Mouse (Mus musculus) cerebellum, postnatal 25 days (tissue): ENCODE results near the gene Fbxo3.
"Not testable (repeated sequence)": the region's sequence is repeated elsewhere in the genome, so short reads cannot be mapped to it uniquely, and the experiment has no call there.

Experiments used
- DNase-seq, 2 experiments: peaks; one replicate each; pipeline ENCODE4 v3.0.0; 2021; ENCODE audit warnings: mixed read lengths in 2 of 2

The Fbxo3 gene

DNA sequence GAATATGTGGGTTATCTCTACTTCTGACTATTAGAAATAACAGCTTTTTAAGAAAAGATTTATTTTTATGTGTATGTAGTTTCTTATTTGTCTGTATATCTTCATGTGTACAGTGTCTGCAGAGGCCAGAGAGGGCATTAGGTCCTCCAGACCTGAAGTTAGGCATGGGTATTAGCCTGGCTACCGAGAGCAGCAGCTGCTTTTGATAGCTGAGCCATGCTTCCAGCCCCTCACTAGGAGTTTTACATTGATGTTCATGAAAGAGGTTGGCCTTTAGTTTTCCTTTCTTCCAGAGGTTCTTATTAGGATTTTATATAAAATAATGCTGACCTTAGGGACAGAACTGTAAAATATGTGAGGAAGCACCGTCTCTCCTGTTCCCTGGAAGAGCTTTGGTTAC, 10.7 kb downstream of the Fbxo3 start:
- DNase-seq = no peak

DNA sequence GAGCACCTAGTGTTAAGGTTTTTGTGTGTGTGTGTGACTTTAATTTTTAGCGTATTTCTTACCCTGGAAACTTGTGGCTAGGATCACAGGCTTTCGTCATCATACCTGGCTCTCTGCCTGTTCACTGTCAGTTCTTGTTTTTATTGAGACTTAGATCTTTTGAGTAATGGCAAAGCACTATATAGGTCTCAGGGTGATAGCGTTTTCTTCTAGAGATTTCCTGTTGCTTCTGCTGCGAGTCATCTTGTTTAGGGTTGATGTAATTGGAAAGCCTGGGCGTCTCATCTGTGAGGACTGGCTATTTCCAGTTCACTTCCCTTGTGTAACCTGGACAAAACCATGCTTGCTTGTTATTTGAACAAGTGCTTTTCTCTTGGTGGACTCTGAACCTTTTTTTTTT, 14.1 kb downstream of the Fbxo3 start:
- no peak for DNase-seq

DNA sequence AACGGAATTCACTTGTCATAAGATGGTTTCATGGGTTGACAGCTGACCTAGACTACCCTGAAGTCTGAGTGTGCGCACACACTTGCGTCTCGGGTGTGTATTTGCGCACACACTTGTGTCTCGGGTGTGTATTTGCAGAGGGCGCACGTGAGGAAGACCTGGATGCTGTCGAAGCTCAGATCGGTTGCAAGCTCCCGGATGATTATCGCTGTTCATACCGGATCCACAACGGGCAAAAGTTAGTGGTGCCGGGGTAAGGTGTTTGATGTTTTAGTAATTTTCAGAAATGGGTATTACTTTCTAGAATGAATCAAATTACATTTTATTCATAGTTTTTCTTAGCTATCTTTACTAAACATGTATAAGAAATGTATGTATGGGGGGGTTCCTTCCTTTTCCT, 15.2 kb downstream of the Fbxo3 start:
- no peak for DNase-seq

DNA sequence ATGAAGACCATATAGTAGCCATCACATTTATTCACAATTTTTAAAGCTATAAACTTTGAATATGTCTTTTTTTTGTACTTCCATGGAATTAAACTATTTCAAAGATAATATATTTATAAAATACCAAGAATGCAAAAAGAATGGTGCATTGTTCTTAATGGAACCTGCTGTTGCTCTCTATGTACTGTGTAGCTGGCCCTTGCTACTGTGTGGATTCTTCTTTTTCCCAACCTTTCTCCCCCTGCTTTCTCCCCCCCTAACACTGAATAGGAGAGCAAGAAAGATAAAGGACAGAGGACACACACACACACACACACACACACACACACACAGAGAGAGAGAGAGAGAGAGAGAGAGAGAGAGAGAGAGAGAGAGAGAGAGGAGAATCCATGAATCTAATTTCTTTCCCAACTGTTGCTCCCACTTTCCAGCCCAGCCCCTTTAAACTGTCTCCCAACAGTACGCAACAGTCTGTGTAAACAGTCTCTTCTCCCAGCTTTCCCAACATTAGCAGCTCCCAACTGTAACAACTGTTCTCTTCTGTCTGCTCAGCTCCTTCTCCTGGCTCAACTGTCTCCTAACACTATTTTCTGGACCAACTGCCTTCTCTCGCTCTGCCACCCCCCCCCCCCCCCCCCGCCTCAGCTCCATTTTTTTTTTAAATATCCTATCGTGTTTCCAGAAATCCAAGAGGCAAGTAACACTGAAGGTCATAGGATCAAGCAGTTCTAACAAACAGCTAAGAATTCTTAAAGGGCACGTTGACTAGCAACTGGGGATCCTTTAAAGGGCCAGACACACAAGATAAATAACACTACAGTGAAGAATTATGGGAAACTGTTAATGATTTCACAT, 16.3 kb downstream of the Fbxo3 start:
- DNase-seq = no peak

DNA sequence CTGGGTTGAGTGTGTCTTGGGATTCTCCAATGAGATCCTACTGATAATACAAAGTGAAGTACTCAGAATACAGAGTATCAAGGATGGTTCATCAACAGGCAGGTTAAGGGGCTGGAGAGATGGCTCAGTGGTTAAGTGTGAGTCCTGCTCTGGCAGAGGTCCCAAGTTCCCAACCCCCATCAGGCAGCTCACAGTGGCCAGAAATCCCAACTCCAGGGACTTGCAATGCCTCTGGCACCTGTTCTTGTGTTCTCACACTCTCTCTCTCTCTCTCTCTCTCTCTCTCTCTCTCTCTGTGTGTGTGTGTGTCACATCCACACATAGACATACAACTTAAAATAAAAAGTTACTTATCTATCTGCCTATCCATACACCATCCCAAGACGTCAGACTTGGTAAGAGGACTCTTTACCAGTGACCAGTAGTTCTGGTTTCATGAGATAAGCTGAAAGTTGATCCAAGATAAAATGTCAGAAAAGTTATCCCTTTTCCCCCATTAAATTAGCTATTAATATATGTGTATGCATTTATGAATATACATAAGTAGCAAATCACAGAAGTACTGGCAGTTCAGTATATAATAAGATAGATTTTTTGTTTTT, 17.1 kb downstream of the Fbxo3 start:
- no peak for DNase-seq

DNA sequence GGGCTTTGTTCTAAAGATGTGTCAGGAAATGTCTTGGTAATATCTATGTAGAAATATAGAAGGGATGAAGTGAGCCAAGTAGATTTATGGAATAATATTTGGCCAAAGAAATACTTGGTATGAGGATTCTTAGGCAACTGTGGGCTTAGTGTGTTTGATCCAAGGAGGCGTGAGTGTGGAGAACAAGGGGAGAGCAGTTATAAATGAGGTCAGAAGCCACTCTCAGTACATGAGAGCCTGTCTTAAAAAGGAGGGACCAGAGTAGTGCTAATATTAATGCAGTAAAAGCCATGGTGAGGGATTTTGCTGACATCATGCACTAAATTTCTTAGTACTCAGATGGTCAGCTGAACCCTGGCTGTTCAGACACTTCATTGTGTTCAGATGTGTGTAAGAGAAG, 30.9 kb downstream of the Fbxo3 start:
- DNase-seq = no peak

DNA sequence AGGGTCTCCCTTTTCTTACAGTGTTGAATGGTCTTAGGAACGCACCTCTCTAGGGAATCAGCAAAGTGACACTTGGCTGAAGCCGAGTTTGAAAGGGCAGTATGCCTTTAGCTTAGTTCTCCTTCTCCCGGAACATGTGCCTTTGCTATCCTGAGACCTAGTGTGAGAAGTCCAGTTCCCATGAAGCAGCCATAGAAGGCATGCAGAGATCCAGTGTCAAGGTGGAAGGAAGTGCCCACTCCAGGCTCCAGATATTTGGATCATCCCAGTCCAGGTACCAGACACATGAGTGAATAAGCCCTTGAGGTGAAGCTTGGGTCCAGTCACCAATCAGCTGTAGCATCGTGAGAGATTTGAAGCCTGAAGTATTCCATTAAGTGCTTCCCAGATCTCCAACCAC, 31.4 kb downstream of the Fbxo3 start:
- no peak for DNase-seq

DNA sequence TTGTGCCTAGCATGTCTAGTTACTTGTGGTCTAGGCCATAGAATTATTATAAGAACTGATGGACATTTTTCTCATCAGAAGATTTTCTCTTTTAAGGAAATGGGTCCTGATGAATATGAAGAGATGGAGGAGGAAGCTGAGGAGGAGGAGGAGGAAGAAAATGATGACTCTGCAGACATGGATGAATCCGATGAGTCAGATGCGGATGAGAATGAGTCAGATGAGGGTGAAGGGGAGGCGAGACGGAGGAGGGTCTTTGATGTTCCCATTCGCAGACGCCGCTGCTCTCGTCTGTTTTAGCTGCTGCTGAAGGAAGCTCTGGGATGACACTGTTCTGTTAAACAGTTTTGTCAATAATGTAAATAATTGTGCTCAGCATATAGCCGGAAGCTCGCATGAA, 32.3 kb downstream of the Fbxo3 start:
- DNase-seq = no peak

DNA sequence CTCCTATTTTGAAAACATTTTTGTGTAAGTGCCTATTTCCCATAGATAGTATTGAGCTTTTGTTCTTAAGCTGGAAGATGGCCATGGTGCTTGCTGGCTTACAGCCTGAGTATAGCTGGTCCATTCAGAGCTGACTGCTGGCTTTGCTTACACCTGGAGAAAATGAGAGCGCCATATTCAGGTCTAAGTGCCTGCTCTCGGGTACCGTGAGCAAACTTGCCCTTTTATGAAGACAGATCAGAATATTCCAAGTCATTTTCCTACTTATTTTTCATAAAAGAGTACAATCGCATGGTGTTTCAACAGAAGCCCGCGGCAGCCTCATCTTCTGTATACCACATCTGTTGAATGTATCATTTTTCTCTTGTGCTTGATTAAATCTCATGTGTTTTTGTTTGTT, 33.5 kb downstream of the Fbxo3 start:
- no peak for DNase-seq

DNA sequence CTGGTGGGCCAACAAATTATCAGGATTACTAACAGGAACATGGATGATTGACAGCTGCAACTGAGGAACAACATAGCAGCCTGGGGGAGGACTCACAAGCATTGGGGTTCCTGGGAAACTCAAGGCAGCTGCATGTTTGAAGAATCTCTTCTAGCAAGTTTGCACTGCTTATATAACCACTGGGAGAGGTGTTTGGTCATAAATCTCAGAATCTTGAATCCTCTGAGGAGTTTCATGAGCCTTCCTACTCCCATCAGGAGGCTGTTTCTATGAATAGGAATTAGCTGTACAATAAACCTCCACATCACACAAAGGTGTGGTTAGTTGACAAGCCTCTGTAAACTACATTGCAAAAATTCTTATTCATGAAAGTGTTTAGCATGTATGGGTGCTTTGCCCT, 35.1 kb downstream of the Fbxo3 start:
- DNase-seq = no peak

DNA sequence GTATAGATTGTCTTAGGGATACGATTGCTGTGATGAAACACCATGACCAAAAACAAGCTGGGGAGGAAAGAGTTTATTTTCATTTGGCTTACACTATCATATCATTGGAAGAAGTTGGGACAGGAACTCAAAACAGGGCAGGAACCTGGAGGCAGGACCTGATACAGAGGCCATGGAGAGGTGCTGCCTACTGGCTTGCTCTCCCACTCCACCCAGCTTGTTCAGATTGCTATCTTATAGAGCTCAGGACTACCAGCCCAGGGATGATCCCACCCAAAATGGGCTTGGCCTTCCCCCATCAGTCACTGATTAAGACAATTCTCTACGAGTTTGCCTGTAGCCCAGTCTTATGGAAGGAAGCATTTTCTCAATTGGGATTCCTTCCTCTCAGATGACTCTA, 36.6 kb downstream of the Fbxo3 start:
- DNase-seq = no peak

DNA sequence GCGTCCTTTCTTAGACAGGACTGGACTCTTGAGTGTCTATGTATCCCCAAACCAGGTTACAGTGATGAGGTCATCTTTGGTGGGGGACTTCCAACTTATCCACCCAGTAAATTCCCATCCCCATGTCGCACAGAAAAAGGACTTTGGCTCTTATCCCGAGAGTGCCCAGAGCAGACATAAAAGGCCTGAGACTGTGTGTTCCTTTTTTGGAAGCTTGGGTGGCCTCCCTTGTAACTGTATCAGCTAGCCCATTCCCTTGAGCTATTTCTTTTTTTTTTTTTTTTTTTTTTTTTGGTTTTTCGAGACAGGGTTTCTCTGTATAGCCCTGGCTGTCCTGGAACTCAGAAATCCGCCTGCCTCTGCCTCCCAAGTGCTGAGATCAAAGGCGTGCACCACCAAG, 38.0 kb downstream of the Fbxo3 start, which contains the start of gene Gm10912:
TSS of gene Gm10912 (plus strand) at position 301 of the 400 bp plus-strand sequence.
- DNase-seq = not testable (repeated sequence)

DNA sequence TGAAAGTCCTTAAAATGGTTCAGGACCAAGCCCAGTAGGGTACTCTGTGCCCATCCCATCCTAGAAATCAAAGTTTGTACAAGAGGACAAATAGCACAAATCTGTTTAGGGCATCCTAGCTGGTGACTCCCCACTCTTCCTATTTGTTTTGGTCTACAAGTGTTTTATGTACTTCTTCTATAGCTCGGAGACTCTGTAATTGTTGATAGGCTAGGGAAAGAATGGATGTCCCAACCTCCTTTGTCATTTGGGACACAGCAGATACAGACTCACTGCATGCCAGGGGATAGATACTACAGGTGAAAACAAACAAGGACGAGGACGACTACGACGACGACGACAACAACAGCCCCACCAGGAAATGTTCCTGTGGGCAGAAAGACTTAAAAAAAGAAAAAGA, 40.9 kb downstream of the Fbxo3 start, which contains the start of gene Gm10799:
TSS of gene Gm10799 (minus strand) at position 101 of the 400 bp plus-strand sequence.
- not testable (repeated sequence) for DNase-seq

DNA sequence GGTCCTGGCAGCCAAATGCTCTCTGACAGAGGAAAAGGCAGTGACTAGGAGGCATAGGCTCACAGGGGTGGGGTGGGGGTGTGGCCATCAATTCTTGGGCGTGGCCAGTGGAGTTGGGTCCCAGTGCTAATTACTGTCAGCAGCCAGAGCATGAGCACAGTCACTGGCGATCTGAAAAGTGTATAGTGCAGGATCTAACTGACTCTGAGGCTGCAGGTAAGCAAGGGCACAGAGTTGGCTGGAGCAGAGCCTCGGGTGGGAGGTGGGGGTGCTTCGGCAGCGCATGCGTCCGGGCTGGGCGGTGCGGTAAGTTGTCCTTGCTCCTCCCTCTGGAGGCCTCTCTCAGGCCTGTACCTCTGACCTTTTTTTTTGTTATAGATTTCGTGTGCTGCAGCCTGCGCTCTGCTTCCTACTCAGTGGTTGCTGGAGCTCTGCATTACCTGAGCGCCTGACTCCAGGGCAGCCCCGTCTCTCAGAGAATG, 42.2 kb downstream of the Fbxo3 start, which contains the start of gene Cd59b:
TSS of gene Cd59b (plus strand) at position 146 of the 482 bp plus-strand sequence.
- DNase-seq = peak; percentile 51 to 69

DNA sequence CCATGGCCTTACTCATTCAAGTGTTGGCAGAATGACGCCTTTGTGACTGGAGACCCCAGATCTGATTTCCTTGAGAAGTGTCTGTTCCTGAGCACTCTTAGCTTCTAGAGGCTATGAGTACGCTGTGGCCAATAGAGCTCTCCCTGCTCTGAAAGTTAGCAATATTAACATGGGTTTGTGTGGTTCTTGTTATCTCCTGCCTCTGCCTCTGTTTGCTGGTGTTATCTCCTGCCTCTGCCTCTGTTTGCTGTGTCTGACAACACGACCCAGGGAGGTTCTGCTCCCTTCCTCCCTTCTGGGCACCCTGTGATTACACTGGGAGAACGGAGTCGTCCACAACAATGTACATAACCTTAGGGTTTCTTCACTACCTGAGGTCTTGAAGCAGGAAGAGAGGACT, 50.8 kb downstream of the Fbxo3 start:
- DNase-seq = not testable (repeated sequence)

DNA sequence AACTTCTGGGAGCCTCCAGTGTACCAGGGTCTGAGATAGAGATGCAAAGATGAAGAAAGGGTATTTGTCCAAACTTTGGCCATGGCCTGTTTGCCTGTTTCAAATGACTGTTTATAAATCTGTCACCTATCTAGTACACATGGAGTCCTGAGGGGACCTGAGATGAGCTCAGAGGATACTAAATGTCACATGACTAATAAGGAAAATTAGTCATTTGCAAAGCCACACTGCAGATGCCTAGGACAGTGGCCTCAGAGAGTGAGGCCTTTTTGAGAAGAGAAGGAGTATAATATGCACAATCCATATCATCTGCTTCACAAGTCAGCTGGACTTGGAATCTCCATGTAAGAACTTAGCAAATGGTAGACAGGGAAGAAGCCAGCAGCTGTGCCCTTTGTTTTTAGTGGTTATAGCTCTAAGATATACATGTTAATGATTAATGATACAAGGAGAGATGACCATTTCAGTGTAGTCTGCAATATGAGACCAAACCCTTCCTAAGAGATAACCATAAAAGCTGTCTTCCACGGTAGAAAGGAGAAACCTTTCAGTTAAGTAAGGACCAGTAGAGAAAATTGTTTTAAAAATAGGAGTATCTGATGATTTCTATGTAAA, 54.0 kb downstream of the Fbxo3 start:
- not testable (repeated sequence) for DNase-seq

DNA sequence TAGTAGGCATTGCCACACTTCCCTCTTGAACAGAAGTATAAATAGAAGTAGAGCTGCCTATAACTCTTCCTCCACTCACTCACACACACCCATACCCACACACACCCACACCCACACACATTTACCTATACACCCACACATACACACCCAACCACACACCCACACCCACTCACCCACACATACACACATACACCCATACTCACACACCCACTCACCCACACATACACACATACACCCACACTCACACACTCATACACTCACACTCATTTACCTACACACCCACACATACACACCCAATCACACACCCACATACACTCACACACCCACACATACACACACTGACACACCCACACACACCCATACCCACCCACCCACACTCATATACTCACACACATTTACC, 55.0 kb downstream of the Fbxo3 start:
- no peak for DNase-seq

DNA sequence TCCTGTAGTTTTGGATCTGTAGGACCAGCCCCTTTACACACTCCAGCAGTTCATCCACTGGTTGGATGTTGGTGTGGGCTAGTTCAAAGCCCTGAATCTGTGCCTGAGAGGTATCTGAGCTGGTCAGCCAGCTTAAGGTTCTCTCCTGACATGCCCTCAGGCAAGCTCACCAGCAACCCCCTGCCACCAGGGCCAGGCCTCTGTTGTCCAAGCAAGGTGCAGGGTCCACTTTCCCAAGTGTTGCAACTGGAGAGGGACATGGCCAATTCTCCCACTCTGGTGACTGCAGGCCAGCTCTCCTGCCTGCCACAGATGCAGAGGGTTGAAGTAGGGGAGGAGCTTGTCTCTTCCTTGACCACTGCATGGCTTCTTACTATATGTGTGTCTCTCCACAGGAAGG, 56.5 kb downstream of the Fbxo3 start:
- DNase-seq = not testable (repeated sequence)

DNA sequence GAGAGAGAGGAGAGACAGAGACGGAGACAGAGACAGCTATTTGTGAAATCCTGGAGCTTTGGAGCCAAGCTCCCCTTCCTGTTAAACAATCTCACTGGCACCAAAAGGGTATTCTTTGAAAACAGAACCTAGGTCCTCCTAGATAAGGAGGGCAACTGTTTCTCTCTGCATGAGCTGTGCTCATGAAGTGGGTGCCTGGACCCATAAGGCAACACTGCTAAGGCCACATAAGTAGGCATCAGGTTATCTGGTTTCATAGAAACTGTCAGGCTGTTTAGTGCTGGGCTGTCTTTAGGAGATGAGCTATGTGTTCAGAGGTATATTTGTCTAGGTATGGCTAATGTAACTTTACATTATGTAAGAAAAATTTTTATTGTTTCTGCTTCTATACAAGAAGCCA, 60.0 kb downstream of the Fbxo3 start:
- not testable (repeated sequence) for DNase-seq

DNA sequence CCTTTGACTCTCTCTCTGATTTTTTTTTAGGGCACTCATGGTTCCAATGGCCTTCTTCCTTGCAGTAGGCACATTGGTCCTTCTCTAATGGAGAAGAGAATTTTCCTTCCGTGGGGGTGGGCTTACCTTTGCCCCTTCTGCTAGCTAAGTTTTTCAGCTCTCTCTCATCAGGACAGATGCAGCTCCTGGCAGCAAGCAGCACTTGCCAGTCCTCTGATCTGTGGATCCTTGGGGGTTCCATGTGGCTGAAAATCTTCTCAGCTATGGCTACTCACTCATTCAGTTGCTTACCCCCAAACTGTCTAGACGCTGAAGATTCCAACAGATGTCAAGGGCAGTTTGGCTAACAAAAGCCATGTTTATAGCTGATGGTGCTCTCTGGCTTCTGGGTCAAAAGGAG, 65.8 kb downstream of the Fbxo3 start:
- no peak for DNase-seq

DNA sequence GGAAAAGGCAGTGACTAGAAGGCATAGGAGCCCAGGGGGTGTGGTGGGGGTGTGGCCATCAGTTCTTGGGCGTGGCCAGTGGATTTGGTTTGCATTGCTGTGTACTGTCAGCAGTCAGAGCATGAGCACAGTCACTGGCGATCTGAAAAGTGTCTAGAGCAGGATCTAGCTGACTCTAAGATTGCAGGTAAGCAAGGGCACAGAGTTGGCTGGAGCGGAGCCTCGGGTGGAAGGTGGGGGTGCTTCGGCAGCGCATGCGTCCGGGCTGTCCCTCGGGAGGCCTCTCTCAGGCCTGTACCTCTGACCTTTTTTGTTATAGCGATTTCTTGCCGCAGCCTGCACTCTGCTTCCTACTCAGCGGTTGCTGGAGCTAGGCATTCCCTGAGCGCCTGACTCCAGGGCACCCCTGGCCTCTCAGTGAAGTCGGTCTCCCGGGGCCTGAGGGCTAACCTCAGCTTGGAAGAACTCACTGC, 68.3 kb downstream of the Fbxo3 start, which contains the start of gene Cd59a:
TSS of gene Cd59a (plus strand) at position 61 of the 473 bp plus-strand sequence.
- DNase-seq = peak; percentile 65 to 78

DNA sequence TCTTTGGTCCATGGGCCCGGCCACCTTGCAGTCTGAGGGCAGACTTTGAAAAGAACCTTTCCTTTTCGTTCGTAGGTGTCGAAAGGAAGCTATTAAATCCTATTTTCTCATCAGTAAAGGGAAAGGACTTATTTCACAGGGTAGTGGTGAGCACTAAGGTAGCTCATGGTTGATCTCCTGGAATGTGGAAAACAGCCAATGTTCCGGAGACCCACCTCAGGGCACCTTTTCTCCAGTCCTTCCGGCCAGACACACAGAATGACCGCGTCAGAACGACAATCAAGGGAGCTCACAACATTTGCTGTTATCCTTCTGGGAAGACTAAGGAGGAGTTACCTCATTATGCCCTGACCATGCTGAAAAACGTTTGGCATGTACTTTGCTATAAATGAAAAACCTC, 68.7 kb downstream of the Fbxo3 start:
- no peak for DNase-seq

DNA sequence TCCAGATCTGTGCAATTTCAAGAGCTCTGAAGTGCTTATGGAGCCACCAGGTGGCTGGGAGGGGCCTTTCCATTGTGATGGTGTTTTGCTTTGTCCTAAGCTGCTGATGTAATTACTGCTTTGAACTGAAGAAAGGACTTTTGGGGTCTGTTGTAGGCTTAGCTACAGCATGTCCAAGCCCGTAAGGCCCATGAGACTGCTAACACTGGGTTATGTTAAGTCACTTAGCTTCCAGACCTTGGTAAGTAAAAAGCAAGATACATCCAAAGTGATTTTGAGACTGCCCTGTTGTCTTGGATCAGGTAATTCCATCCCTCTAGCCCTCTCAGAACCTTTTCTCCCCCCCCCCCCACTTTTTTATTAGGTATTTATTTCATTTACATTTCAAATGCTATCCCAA, 69.3 kb downstream of the Fbxo3 start:
- not testable (repeated sequence) for DNase-seq
